ENCODE assay signal across 18 mouse cellular contexts in the genomic region with DNA sequence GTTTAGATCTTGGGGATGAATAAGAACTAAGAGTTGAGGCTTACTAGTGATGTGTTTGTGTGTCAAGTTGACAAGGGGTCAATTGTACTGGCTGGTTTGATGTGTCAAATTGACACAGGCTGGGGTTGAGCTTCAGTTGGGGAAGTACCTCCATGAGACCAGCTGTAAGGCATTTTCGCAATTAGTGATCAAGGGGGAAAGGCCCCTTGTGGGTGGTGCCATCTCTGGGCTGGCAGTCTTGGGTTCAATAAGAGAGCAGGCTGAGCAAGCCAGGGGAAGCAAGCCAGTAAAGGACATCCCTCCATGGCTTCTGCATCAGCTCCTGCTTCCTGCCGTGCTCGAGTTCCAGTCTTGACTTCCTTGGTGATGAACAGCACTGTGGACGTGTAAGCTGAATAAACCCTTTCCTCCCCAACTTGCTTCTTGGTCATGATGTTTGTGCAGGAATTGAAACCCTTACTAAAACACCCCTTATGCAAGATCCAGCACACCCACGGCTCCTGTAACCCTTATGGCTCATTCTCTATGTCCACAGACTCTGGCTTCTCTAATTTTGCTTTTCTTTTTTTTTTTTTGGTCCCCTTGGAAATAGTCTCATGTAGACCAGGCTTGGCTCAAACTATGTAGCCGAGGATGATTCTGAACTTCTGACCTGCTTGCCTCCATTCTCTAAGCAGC. TPM values are rescaled to one million over a fixed set of nuclear protein-coding genes. Genes with fewer than 3 reads are reported as not detected.
A peak's percentile ranks its signal among the peaks of the same experiment; 100 is the strongest.
DNase-seq lines count a peak whose midpoint lies in the region; ATAC-seq and TF ChIP-seq lines count a peak whose summit lies in the region.
"Not testable (repeated sequence)": the region's sequence is repeated elsewhere in the genome, so short reads cannot be mapped to it uniquely, and the experiment has no call there.
"Had no signal": no experiment of that assay in that cellular context is flagged by ENCODE, and none has a peak within 500 bp of the region (broad histone marks: within the 10 kb centered on the region; RNA-seq: fewer than 3 reads in every experiment).

No protein-coding gene starts in this region.

- TF ChIP-seq RAD21 in CH12.LX (IDR thresholded peaks at IDR 0.05; ENCODE audit: low read depth, low read length): not testable (repeated sequence)

- peak overlapping the region; percentile 88 for H3K4me2 ChIP-seq in CH12.LX (ENCODE audit: insufficient read depth, low read depth, poor library complexity, severe bottlenecking)

- TF ChIP-seq POLR2A in CH12.LX (IDR thresholded peaks at IDR 0.05; ENCODE audit: low read depth, low read length): not testable (repeated sequence)

- in situ Hi-C loops in CH12.LX (cut with MboI; ENCODE audit: low pct_ligation_motif_present, low pct_unique_long_range_greater_than_20kb, low sequenced_read_pairs): not testable (repeated sequence)

- peak; percentile 52; the same call in 1 of the 2 replicates for TF ChIP-seq EP300 in CH12.LX (IDR thresholded peaks at IDR 0.05; ENCODE audit: low read length)

- H3K9ac ChIP-seq in CH12.LX (ENCODE audit: insufficient read depth, low read depth): peak overlapping the region; percentile 42; the same call in 1 of the 2 replicates

- not testable (repeated sequence) for H3K36me3 ChIP-seq in CH12.LX (replicated peaks in 1 of 2; ENCODE audit: control insufficient read depth in 1 of 2, insufficient read depth in 1 of 2, low read length in 1 of 2)

- ATAC-seq in common myeloid progenitor, adult 5-6 weeks (replicated peaks; ENCODE audit: low read depth, poor library complexity, severe bottlenecking): 0 out of 2 replicates have a peak, but pooled peaks have one; percentile 47
- peak; percentile 85 for ATAC-seq in megakaryocyte progenitor cell, adult 5-6 weeks (replicated peaks; ENCODE audit: poor library complexity)
- peak; percentile 50 for ATAC-seq in monocyte, adult 5-6 weeks (replicated peaks; ENCODE audit: insufficient number of reproducible peaks, low FRiP score, low TSS enrichment, poor library complexity, severe bottlenecking)

- H3K4me1 ChIP-seq in CH12.LX (ENCODE audit: control insufficient read depth in 1 of 2, insufficient read depth in 2 of 2): peaks cover 11 to 17% of the 10 kb centered on the region in 2 experiments

- H3K79me2 ChIP-seq in CH12.LX (replicated peaks; ENCODE audit: control insufficient read depth, extremely low read depth, insufficient read depth, poor library complexity, severe bottlenecking): not testable (repeated sequence)

- dilution Hi-C loops in CH12.LX (cut with MboI; ENCODE audit: extremely low pct_ligation_motif_present, extremely low pct_unique_long_range_greater_than_20kb, low sequenced_read_pairs): not testable (repeated sequence)

- not testable (repeated sequence) for H3K27me3 ChIP-seq in CH12.LX (replicated peaks)

- H3K27ac ChIP-seq in CH12.LX (ENCODE audit: insufficient read depth, low read depth): not testable (repeated sequence)

- not testable (repeated sequence) for TF ChIP-seq CTCF in CH12.LX (conservative IDR thresholded peaks at IDR 0.05 in 1 of 2, IDR thresholded peaks at IDR 0.05 in 1 of 2; ENCODE audit: low read depth in 2 of 2, low read length in 2 of 2)

- H3K4me3 ChIP-seq in CH12.LX (replicated peaks in 1 of 3; ENCODE audit: low read depth in 2 of 3, low read length in 2 of 3, poor library complexity in 1 of 3): peak overlapping the region; percentile 26 to 46 (median 41)

- H3K9me3 ChIP-seq in CH12.LX (replicated peaks; ENCODE audit: low read length): not testable (repeated sequence)

- peak; percentile 77 for DNase-seq in CH12.LX (ENCODE audit: extremely low read depth)
- DNase-seq in heart, adult 11 months: peak; percentile 72
- peak; percentile 23 to 26 for DNase-seq in lung, postnatal 4 days

TF ChIP-seq in CH12.LX, 34 proteins besides CTCF, POLR2A, EP300 and RAD21:
- TF ChIP-seq ETS1 (conservative IDR thresholded peaks at IDR 0.05; ENCODE audit: low read depth, low read length) (peak; percentile 61), TBP (conservative IDR thresholded peaks at IDR 0.05; ENCODE audit: low read depth, low read length) (0 out of 2 replicates have a peak, but pooled peaks have one; percentile 39), TCF12 (IDR thresholded peaks at IDR 0.05; ENCODE audit: low read depth, low read length) (peak; percentile 57; the same call in 1 of the 2 replicates)
TF ChIP-seq in CH12.LX: peak in this region for 3; not testable (repeated sequence) for 31.

RNA-seq across cellular contexts. Expression of gene Hamp, which starts 8.3 kb away (rescaled TPM):
- not detected in 2 replicates for total RNA-seq in CH12.LX (2012; rRNA removed)
- total RNA-seq in CH12.LX (2014; rRNA removed): not detected in 2 replicates
- polyA plus RNA-seq in CH12.LX (2012; ENCODE audit: insufficient read length, low read depth): not detected in 2 replicates
- not detected in 2 replicates for total RNA-seq in common myeloid progenitor, adult 5-6 weeks (2017)
- not detected in 2 replicates for total RNA-seq in megakaryocyte progenitor cell, adult 5-6 weeks (2015)
- total RNA-seq in megakaryocyte progenitor cell, adult 5-6 weeks (2017): not detected in 2 replicates
- not detected in 3 replicates for total RNA-seq in monocyte, adult 5-6 weeks (2017)
- total RNA-seq: ES-E14, MEL had no signal
- polyA plus RNA-seq: CD4-positive, CD25-positive, alpha-beta regulatory T cell, adult 4 months; cerebellum, adult 2 months; embryonic facial prominence, embryonic 11.5 days; embryonic facial prominence, embryonic 13.5 days; embryonic facial prominence, embryonic 15.5 days; erythroblast, embryonic 14.5 days; forebrain, embryonic 10.5 days; forebrain, embryonic 12.5 days; forebrain, embryonic 14.5 days; forebrain, embryonic 16.5 days had no signal

RNA-seq across cellular contexts. Expression of gene Hamp2, which starts 11.1 kb away (rescaled TPM):
- total RNA-seq in CH12.LX (2012; rRNA removed) (not detected in 2 replicates), CH12.LX (2014; rRNA removed) (not detected in 2 replicates)
- polyA plus RNA-seq in CH12.LX (2012; ENCODE audit: insufficient read length, low read depth): not detected in 2 replicates
- total RNA-seq in common myeloid progenitor, adult 5-6 weeks (2017): not detected in 2 replicates
- total RNA-seq in megakaryocyte progenitor cell, adult 5-6 weeks (2015): not detected in 2 replicates
- total RNA-seq in megakaryocyte progenitor cell, adult 5-6 weeks (2017): not detected in 2 replicates
- not detected in 3 replicates for total RNA-seq in monocyte, adult 5-6 weeks (2017)
- total RNA-seq: ES-E14, MEL had no signal
- polyA plus RNA-seq: CD4-positive, CD25-positive, alpha-beta regulatory T cell, adult 4 months; cerebellum, adult 2 months; embryonic facial prominence, embryonic 11.5 days; embryonic facial prominence, embryonic 15.5 days; erythroblast, embryonic 14.5 days; forebrain, embryonic 10.5 days; forebrain, embryonic 12.5 days; forebrain, embryonic 14.5 days; forebrain, embryonic 16.5 days had no signal

RNA-seq across cellular contexts. Expression of gene Mag, which starts 20.9 kb away (rescaled TPM):
- 0.04 TPM in 1 of 2 replicates, not detected in the other for total RNA-seq in CH12.LX (2012; rRNA removed)
- not detected in 2 replicates for total RNA-seq in CH12.LX (2014; rRNA removed)
- not detected in 2 replicates for polyA plus RNA-seq in CH12.LX (2012; ENCODE audit: insufficient read length, low read depth)
- total RNA-seq in common myeloid progenitor, adult 5-6 weeks (2017): not detected in 2 replicates
- 0.39 TPM in 1 of 2 replicates, not detected in the other for total RNA-seq in megakaryocyte progenitor cell, adult 5-6 weeks (2015)
- total RNA-seq in megakaryocyte progenitor cell, adult 5-6 weeks (2017): 0.37 and 1.3 TPM in 2 replicates
- total RNA-seq in monocyte, adult 5-6 weeks (2017): 2.5 to 6.9 TPM (median 3.5 TPM) in 3 replicates
- total RNA-seq: MEL had no signal
- polyA plus RNA-seq: CD4-positive, CD25-positive, alpha-beta regulatory T cell, adult 4 months; erythroblast, embryonic 14.5 days had no signal

RNA-seq across cellular contexts. Expression of gene Usf2, which starts 21.0 kb away (rescaled TPM):
- total RNA-seq in CH12.LX (2012; rRNA removed) (42.0 and 47.9 TPM in 2 replicates), CH12.LX (2014; rRNA removed) (47.0 and 57.2 TPM in 2 replicates)
- polyA plus RNA-seq in CH12.LX (2012; ENCODE audit: insufficient read length, low read depth): 102 and 103 TPM in 2 replicates
- 130 and 138 TPM in 2 replicates for total RNA-seq in common myeloid progenitor, adult 5-6 weeks (2017)
- 92.6 and 97.4 TPM in 2 replicates for total RNA-seq in megakaryocyte progenitor cell, adult 5-6 weeks (2015)
- total RNA-seq in megakaryocyte progenitor cell, adult 5-6 weeks (2017): 137 and 162 TPM in 2 replicates
- total RNA-seq in monocyte, adult 5-6 weeks (2017): 126 to 170 TPM (median 139 TPM) in 3 replicates

RNA-seq across cellular contexts. Expression of gene Lsr, which starts 37.7 kb away (rescaled TPM):
- total RNA-seq in CH12.LX (2012; rRNA removed): 0.08 and 0.13 TPM in 2 replicates
- 0.12 TPM in 1 of 2 replicates, not detected in the other for total RNA-seq in CH12.LX (2014; rRNA removed)
- not detected in 2 replicates for polyA plus RNA-seq in CH12.LX (2012; ENCODE audit: insufficient read length, low read depth)
- 1.1 TPM in 1 of 2 replicates, not detected in the other for total RNA-seq in common myeloid progenitor, adult 5-6 weeks (2017)
- 0.12 and 0.59 TPM in 2 replicates for total RNA-seq in megakaryocyte progenitor cell, adult 5-6 weeks (2015)
- 0.33 and 0.68 TPM in 2 replicates for total RNA-seq in megakaryocyte progenitor cell, adult 5-6 weeks (2017)
- 2.2 to 5.1 TPM (median 2.9 TPM) in 3 replicates for total RNA-seq in monocyte, adult 5-6 weeks (2017)
- total RNA-seq: MEL had no signal

Comparison
In these comparisons a context has a peak if more than half of its experiments do, and no peak if none do; other contexts are left out.
1. DNase-seq: peak in every context shown above with its lines; median percentile 77 in CH12.LX; 72 in heart, adult 11 months; 24 in lung, postnatal 4 days.